In genomic region chr17:81528940-81529339, GRCm38 (mm10) we compare ENCODE assay signal across 26 mouse cellular contexts.
DNase-seq lines count a peak whose midpoint lies in the region; ATAC-seq lines count a peak whose summit lies in the region.
"Had no signal": no experiment of that assay in that cellular context is flagged by ENCODE, and none has a peak within 500 bp of the region (broad histone marks: within the 10 kb centered on the region; RNA-seq: fewer than 3 reads in every experiment).

No protein-coding gene starts in this region.

- peak; percentile 37 for DNase-seq in forebrain, embryonic 14.5 days (ENCODE audit: low spot score)
- DNase-seq in frontal cortex, postnatal 25 days (ENCODE audit: low spot score in 2 of 2): no peak
- DNase-seq in layer of hippocampus, adult 9-11 months: peak; percentile 22
- DNase-seq in layer of hippocampus, adult 9-10 months (ENCODE audit: low spot score): no peak
- DNase-seq in brain, adult 2 months (ENCODE audit: low read depth, low spot score): peak; percentile 68
- DNase-seq in lung, adult 18-20 months: no peak
- DNase-seq: adrenal gland, adult 8-10 months; adrenal gland, postnatal 25 days; cerebellum, adult 11 months; cerebellum, adult 9-11 months; gastrocnemius, postnatal 10 days; gastrocnemius, postnatal 36 days; heart, adult 2 months; heart, postnatal 14 days; heart, postnatal 4 days had no signal

- no peak overlapping the region for H3K27ac ChIP-seq in forebrain, embryonic 14.5 days (ENCODE audit: low read depth, low read length)
- H3K27ac ChIP-seq in forebrain, embryonic 12.5 days: no peak overlapping the region
- H3K27ac ChIP-seq: embryonic facial prominence, embryonic 12.5 days; embryonic facial prominence, embryonic 15.5 days; forebrain, embryonic 13.5 days; heart, adult 2 months; heart, embryonic 10.5 days; heart, embryonic 13.5 days; hindbrain, postnatal 0 days had no signal

- peaks cover 5% of the 10 kb centered on the region; the same call in 1 of the 2 replicates for H3K27me3 ChIP-seq in forebrain, embryonic 14.5 days (replicated peaks; ENCODE audit: control insufficient read depth, insufficient read depth, low read length)
- H3K27me3 ChIP-seq in forebrain, embryonic 12.5 days: peaks cover 43% of the 10 kb centered on the region
- H3K27me3 ChIP-seq: embryonic facial prominence, embryonic 12.5 days; embryonic facial prominence, embryonic 15.5 days; heart, embryonic 13.5 days had no signal

- no peaks in the 10 kb centered on the region for H3K36me3 ChIP-seq in forebrain, embryonic 14.5 days (ENCODE audit: control insufficient read depth, insufficient read depth, low read length)
- no peaks in the 10 kb centered on the region for H3K36me3 ChIP-seq in forebrain, embryonic 12.5 days (replicated peaks)
- H3K36me3 ChIP-seq: embryonic facial prominence, embryonic 12.5 days; embryonic facial prominence, embryonic 15.5 days; heart, embryonic 10.5 days had no signal

- H3K4me1 ChIP-seq in forebrain, embryonic 14.5 days (ENCODE audit: control insufficient read depth, insufficient read depth, low read length): no peaks in the 10 kb centered on the region
- H3K4me1 ChIP-seq in forebrain, embryonic 12.5 days: peaks cover 3% of the 10 kb centered on the region; the same call in 1 of the 2 replicates
- H3K4me1 ChIP-seq: embryonic facial prominence, embryonic 15.5 days; forebrain, embryonic 13.5 days; heart, embryonic 10.5 days had no signal

- 83% methylated on average over 4 of the region's 4 CpGs for WGBS in forebrain, embryonic 14.5 days
- WGBS in forebrain, embryonic 12.5 days: 82% methylated on average over 4 of the region's 4 CpGs

- no peak overlapping the region for H3K4me3 ChIP-seq in forebrain, embryonic 14.5 days (ENCODE audit: low read depth, low read length)
- no peak overlapping the region for H3K4me3 ChIP-seq in forebrain, embryonic 12.5 days (replicated peaks)
- H3K4me3 ChIP-seq: embryonic facial prominence, embryonic 12.5 days; embryonic facial prominence, embryonic 15.5 days; forebrain, embryonic 13.5 days; heart, adult 2 months; heart, embryonic 10.5 days; heart, embryonic 13.5 days had no signal

- H3K9ac ChIP-seq in forebrain, embryonic 14.5 days (ENCODE audit: low read length): no peak overlapping the region
- no peak overlapping the region for H3K9ac ChIP-seq in forebrain, embryonic 12.5 days
- H3K9ac ChIP-seq: embryonic facial prominence, embryonic 12.5 days; embryonic facial prominence, embryonic 15.5 days; forebrain, embryonic 13.5 days; heart, embryonic 13.5 days; hindbrain, embryonic 14.5 days had no signal

- no peak overlapping the region for H3K4me2 ChIP-seq in forebrain, embryonic 14.5 days (ENCODE audit: low read length)
- no peak overlapping the region for H3K4me2 ChIP-seq in forebrain, embryonic 12.5 days
- H3K4me2 ChIP-seq: embryonic facial prominence, embryonic 12.5 days; embryonic facial prominence, embryonic 15.5 days; forebrain, embryonic 13.5 days; heart, embryonic 13.5 days; hindbrain, embryonic 14.5 days had no signal

- no peaks in the 10 kb centered on the region for H3K9me3 ChIP-seq in forebrain, embryonic 14.5 days (replicated peaks; ENCODE audit: control insufficient read depth, low read length)
- H3K9me3 ChIP-seq in forebrain, embryonic 12.5 days: no peaks in the 10 kb centered on the region
- H3K9me3 ChIP-seq: embryonic facial prominence, embryonic 12.5 days; embryonic facial prominence, embryonic 15.5 days; forebrain, embryonic 13.5 days; heart, embryonic 10.5 days; heart, embryonic 13.5 days had no signal

- ATAC-seq in forebrain, embryonic 14.5 days: no peak
- ATAC-seq in forebrain, embryonic 12.5 days (ENCODE audit: low FRiP score): no peak
- peak; percentile 62 for ATAC-seq in frontal cortex, adult (ENCODE audit: low TSS enrichment)
- ATAC-seq: activated CD4-positive, CD25-positive, alpha-beta regulatory T cell, adult 4 months; forebrain, embryonic 13.5 days; hindbrain, postnatal 0 days; inflammation-experienced regulatory T-cells, adult 6 months had no signal

Comparison
In these comparisons a context has a peak if more than half of its experiments do, and no peak if none do; other contexts are left out.
1. DNase-seq: peak in forebrain, embryonic 14.5 days (single experiment), layer of hippocampus, adult 9-11 months (single experiment) and brain, adult 2 months (single experiment); none in frontal cortex, postnatal 25 days (0 of 2), layer of hippocampus, adult 9-10 months (single experiment) and lung, adult 18-20 months (0 of 2).